Mouse (Mus musculus) regulatory T cell (primary cell): ENCODE measurements around the gene Ralgapa2.

Source experiments
- in situ Hi-C: fragments of 300-600 bp; cut with MboI, MseI; formaldehyde crosslinking; loops from one replicate; pipeline ENCODE4 v1.15.1; 2025; ENCODE audit warnings: high pct_unique_total_duplicates

Ralgapa2 gene

DNA sequence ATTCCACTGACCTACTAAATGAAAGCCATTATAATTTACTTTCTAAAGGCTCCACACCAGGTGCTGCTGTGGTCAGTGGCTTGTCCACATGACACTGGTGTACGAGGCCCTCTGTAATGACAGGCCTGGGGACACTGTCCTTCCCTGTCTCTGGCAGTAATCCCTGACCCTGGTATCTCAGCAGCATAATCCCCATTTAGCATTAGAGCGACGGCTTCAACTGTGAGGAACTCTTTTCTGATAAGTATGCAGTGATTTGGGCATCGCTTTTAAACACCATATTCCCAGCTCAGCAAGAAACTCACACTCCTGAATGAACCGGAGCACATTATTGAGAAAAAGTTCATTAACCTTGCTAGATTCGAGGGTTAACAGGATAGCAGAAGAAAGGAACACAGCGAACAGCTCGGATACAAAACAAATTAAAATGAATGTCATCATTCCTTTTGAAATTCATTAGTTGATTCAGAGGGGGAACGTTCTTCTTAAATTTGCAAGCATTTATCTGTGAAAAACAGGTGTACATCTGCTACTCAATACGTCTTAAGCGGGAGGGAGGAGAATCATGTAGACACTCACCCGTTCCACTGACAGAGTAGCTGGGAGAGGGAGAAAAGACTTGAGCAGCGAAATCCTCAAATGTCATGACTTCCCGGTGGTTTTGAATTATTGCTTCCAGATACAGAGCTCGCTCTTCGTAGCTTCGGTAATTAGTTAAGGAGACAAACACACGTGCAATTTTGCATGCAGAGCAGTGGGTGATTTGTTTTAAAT is 252.2 kb downstream of the Ralgapa2 start:
- in situ Hi-C loops: no loop called here

DNA sequence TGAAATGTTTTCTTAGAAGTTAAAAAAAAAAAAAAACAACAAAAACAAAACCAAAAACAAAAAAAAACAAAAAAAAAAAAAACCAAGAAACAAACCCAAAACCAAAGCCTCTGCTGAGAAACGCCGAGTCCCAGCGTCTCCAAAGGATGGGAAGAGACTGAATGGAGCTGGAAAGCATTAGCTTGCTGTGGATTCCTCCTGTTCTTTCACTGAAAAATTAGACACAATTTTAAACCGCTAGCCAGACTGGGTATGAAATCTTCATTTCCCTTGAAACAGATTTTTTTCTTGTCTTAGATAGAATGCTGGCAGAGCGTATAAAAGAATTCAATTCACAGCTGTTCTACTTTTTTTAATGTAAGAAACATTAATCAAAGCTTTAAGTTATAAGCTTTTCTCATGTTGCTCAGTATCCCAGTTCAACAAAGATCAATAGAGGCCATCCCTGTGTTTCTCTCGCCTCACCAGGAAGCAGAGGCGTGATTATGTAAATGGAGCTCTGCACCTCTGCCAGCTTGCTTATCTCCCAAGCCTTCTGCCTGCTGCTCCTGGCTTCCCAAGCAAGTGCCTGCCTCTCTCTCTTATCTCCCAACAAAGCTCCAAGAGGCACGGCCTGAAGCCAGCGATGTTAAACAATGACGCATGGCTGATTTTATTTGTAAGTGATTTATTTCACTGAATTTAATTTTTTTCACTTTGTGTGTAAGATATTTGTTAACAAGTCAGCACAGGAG is 253.2 kb downstream of the Ralgapa2 start:
- in situ Hi-C loops: no loop called here

DNA sequence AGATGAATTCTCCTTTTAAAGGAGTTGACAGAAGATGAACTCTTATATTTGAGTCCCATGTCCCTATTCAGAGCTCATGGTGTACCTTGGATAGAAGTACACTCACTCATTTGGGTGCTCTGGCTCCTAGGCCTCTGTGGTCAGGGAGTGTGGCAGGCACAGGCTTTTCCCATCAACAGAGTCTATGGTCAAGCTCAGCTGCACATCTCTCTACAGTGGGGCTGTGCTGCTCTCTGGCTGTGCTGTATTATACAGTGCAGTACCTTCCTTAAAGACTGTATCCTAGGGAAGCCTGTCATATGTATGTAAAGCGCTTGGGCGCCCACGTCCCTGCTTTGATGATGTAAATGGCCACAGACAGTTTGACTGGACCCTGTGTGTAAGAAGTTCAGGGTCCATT is 254.5 kb downstream of the Ralgapa2 start:
- in situ Hi-C loops: no loop called here

DNA sequence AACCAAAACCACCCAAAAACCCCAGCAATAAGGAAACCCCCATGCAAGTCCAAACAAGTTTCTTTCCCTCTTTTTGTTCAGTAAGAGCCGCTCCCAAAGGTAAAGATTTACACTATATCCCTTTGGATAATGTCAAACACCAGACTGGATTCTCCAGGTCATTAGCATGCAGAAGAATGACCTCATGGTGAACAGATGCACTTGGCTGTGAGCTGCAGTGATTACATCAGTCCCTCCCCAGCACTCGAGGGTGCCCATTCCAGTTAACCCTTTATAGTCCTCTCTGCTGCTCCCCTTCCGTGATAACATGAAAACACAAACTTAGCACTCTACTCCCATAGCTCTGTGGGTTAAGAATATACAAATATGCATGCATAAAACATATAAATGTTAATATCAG is 255.1 kb downstream of the Ralgapa2 start:
- in situ Hi-C loops: no loop called here

DNA sequence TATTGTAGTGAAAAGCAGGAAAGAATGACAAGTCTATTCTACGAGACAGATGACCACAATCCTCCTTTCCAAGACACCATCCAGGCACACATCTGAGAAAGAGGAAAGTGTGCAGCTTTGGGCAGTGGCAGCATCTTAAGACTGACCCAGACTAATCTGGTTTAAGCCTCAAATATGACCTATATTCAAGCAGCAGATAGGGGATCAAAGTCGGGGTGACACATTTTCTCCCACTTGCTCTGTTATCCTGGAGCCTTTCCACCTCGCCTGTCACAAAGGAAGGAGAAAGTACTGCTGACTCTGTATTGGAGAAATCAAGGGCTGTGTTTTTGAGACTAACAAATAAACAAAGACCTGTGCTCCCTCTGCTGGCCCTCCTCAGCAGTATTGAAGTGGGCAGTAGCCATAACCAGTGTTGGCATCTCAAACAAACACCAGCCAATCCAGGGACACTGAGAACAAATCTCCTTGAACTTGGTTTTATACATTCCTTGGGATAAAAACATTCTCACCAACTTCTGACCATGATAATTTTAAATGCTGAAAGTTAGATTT is 255.7 kb downstream of the Ralgapa2 start:
- in situ Hi-C loops: no loop called here

DNA sequence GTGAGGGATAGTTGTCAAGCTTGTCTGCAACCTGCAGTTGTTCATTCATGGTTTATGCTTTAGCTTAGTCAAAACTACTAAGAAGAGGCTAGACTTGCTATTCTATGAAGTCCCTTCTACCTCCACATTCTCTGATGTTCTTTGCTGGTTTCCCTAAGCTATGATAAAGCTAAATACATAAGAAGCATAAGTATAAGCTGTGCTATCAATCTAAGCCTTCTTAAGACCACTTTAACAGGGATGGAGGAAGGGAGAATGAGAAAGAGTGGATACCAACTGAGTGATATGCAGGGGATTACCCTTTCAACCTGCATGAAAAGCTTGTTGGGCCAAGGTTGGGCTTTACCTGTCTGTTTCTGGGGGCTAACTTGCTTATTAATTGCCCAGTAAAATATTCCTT is 256.5 kb downstream of the Ralgapa2 start:
- in situ Hi-C loops: no loop called here

DNA sequence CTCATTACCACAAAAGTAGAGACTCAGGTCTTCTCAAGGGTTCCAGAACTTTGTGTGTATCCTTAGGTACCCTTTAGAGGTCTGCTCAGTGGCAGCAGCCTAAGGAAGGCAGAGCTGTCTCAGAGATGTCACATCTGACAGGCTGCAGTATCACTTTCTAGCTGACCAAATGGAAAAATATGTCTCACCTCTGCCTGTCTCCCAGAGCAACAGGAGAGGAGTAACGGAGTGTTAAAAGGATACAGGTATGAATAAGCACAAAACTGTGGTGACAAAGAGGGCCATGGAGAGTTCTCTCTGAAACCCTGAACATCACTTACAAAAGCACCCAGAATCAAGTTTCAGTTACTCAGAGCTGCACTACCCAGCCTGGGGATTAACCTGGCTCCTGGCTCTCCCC is 257.8 kb downstream of the Ralgapa2 start:
- in situ Hi-C loops: no loop called here

DNA sequence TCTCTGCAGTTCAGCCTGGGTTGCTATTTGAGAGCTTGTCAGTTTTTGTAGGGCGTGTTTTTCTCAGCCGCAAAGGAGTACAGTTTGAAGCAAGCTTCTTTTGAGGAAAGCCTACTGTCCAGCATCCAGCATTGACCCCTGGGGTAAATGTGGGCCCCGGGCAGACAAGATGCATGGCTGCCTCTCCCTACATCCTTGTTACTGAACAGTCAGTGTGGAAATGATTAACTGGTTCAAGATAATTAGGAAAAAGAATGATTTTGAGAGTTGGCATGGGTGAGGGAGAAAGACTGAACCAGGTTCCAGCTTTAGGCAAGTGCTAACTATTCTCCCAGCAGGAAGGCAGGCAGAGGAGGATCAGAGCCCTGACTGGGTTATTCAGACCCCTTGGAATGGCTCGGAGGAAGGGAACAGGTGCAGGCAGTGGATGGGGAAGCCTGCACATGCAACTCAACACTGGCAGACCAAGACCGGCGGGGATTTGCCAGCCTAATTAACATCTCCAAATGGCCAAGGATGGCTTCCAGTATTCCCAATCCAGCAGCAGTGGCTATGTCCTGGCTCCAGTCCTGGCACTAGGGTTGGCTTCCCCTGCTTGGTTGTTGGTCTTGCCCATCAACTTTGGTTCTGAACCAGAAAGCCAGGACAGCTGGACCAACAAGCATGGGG is 261.8 kb downstream of the Ralgapa2 start:
- in situ Hi-C loops: no loop called here

DNA sequence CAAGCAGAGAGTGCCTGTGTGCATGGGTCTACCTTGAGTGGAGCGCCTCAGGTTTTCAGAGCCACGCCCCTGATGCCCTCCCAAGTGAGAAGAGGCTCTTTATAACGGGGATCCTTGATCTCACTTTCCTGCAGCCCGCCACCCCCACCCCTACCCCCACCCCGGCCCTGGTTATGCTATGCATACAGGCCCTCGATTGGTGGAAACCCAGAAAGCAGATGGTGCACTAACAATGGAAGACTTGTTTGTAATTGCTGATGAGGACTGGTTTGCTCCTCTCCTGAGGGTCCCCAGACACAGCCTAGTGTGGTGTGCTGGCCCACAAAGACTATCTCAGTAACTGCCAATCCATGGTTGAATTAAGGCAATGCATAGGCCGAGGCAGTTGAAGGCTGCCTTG is 263.1 kb downstream of the Ralgapa2 start:
- in situ Hi-C loops: loop anchor here (10.0 kb wide), 1 partner anchor 1144 kb away; no protein-coding TSS in a partner anchor

DNA sequence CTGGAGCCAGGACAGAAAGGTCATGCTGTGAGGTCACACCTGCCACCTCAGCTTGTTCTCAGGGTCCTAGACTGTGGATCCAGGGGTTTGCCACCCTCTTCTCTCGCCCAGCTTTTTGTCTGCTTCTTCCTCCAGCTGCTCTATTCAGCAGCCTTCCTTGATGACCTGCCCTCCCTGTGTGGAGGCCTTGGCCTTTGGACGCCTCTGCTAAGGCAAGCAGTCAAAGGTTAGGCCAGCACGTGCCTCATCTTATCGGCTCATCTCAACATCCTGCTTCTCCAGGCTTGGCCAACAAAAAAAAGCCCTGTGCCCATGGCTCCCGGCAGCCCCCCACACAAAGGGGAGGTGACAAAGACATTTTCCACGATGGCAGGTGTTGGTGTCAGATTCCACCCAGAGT is 264.6 kb downstream of the Ralgapa2 start:
- in situ Hi-C loops: loop anchor here (10.0 kb wide), 1 partner anchor 1143 kb away; no protein-coding TSS in a partner anchor

DNA sequence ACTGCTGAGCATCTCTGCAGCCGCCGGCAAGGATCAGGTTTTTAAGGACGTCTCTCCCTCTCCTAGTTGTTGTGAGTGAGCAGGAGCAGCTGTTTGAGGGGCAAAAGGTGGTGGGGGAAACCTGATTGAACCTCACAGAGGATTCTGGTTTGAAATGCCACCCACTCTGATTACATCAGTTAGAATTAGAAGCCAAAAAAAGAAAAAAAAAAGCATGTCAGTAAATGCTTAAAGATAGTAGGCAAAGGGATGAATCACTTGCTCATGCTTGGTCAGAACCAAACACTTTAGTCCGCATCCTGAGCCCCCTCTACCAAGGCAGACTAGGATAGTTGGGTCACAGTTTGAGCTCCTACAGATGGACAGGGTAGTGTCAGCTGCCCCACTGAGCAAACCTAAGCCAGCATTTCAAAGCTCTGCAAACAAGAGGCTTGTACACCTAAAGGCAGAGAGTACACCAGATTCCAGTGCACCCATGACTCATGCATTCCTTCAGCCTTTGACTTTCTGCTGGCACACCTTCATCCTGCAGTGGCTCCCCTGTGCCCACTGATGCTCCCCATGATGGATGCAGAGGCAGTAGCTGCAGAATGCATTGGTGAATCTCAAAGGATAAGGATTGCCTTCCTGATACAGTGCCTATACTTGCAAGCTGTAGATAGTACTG is 265.6 kb downstream of the Ralgapa2 start:
- in situ Hi-C loops: loop anchor here (10.0 kb wide), 1 partner anchor 1142 kb away; no protein-coding TSS in a partner anchor

DNA sequence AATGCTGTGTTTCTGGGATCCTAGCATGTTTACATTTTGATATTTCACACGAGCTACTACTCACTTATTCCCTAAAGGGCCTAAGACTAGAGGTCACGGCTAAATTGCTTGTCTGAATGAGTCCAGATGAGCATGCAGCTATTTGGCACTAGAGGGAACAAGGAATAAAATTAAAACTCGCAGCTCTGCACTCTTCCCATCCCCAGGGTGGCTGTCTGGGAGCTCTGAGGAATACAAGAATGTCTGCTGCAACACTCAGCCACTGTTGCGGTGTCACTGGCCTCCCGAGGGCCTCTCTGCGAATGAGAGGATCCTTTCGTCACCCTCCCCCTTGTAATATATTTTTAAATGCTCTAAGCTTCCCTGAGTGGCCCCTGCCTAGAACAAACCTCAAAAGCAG is 266.7 kb downstream of the Ralgapa2 start:
- in situ Hi-C loops: loop anchor here (10.0 kb wide), 1 partner anchor 1141 kb away; no protein-coding TSS in a partner anchor

DNA sequence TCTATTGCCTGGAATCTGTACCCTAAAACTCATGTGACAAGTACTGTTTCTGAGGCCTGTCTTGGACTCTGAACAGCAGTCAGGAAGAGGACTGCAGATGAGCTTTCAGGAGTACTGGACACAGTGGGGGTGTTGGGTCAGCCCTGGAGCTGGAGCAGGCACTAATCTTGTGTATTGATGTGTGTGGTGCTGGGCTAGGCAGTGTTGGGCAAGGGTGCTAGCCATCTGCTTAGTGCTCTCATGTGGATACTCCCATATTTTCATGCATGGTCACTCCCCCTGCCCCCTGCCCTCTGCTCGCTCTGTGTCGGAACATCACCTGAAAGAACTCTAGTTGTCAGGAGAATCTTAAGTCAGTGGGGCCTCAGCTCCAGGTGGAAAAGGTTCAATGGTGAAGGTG is 268.1 kb downstream of the Ralgapa2 start:
- in situ Hi-C loops: loop anchor here (10.0 kb wide), 1 partner anchor 1139 kb away; no protein-coding TSS in a partner anchor

DNA sequence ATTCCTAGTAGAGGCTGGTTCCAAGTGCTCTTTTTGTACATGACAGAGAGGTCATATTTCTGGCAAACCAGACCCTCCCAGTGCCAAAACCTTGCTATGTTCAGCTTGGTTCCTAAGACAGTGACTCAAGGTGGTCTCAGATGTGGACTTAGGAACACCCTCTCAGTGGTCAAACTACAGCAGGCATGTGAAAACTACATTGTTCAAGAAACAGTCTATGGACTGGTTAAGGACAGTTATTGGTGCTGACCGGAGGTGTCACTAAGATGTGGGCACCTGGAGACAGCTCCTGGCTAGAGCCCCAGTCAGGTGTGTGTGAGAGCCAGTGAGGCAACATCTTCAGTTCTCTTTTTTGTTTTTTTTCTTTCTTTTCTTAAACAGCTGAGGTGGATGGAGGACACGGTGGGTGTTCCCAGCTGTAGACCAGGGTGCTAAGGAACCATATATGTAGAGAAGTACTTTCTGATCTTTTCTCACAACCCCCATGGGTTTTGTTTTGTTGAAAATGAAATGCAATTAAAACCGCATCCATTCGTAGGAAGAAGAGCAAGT is 272.9 kb downstream of the Ralgapa2 start:
- in situ Hi-C loops: no loop called here

DNA sequence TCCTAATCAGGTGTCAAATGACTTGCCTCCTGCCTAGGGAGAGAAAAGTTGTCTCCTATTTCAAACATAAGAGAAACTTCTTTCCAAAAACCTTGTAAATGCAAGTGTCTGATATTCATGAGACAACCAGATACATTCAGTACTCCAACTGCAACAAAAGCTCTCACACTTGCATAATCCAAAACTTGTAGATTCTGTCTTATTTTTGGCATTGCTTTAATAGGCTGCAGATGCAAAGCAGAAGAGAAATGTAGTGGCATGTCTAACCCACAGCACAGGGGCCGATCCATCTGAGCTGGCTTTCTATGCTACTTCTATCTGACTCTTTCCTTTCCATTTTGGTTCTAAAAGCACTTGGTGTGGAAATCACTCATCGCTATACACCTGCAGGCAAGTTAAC is 280.7 kb downstream of the Ralgapa2 start:
- in situ Hi-C loops: no loop called here

DNA sequence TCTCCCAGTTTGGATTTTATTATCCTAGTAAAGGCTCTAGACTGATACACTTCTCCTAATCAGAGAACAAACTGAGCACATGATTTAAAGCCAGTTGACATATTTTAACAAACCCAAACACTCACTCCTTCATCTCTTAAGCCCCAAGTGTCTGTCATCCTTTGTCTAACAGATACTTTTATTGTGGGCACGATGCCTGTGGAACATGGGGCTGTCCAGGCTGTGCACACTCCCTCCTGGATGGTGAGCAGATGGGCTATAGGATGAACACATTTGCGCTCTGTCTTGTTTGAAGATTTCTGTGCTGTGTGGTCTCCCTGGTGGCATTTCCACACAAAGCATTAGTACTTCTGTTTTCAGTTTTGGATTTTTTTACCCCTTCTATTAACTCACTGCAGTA is 283.7 kb downstream of the Ralgapa2 start:
- in situ Hi-C loops: no loop called here

DNA sequence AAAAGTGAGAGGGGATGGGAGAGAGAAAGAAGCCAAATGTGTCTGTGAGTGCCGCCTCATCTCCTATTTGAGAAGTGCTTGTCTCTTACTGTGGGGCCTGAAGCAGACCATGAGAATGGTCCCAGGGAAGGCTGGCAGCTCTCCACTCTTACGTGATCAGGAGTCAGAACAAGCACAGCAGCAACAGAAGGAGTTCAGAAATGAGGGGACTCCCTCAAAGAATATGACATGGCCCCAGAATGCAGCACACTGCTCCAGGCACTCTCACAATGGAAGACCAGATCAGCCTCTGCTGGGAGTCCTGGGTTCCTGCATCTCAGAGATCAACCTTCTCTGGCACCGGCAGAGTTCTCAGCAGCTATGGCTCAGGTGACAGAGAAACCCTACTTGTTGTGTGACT is 284.5 kb downstream of the Ralgapa2 start:
- in situ Hi-C loops: no loop called here

DNA sequence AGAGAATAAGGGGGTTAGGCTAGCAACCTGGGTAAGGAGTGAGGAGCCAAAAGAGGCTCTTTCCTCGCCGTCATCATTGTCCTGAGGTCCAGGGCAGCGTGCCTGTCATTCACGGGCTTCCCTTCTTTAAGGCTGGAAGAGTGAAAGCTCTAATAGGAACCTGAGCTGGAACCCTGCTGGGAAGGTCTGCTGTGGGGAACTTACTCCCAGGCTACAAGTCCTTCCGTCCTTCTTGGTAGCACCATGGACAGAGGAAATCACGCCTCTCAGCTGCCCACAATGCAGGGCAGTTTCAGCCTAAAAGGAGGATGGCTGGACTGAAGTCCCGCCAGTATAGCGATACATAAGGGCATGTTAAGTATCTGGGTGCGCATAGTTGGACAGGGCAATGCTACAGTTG is 285.7 kb downstream of the Ralgapa2 start:
- in situ Hi-C loops: no loop called here

DNA sequence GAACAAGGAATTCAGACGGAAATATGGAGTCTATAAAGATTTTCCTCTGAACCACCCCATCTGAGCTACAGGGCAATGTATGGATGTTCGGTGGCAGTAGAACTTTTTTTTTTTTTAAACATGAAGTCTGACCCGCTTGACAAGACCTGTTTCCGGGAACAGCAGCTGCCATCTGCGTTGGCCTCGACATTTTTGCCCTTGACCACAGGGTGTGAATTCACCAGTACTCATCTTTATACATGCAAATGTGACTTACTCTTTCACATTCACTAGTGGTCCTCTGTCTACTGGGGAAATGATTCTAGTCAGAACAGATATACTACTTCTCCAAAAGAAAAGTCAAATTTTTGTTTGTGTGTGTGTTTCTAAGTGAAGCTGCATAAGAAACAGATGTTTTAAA is 286.3 kb downstream of the Ralgapa2 start:
- in situ Hi-C loops: no loop called here

DNA sequence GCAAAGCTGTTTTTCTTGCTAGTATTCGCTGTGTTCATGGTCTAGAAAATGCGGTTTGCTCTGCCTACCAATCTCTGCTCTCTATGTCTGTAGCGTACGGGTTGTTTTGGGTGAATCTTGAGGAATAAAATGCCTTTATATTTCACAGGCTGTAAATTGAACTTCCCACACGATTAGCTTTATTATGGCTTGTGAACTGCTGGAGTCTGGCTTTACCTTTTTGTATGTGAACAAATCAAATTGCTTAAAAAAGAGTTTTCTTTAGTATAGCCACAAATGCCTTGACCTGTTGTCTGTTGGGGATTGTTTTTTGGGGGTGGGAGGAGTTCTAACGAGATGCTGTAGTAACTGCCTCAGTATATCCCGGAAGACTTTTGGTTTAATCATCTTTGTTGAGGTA is 288.0 kb downstream of the Ralgapa2 start:
- in situ Hi-C loops: no loop called here
